Mouse (Mus musculus): ENCODE results near the gene Pm20d2.

DNA sequence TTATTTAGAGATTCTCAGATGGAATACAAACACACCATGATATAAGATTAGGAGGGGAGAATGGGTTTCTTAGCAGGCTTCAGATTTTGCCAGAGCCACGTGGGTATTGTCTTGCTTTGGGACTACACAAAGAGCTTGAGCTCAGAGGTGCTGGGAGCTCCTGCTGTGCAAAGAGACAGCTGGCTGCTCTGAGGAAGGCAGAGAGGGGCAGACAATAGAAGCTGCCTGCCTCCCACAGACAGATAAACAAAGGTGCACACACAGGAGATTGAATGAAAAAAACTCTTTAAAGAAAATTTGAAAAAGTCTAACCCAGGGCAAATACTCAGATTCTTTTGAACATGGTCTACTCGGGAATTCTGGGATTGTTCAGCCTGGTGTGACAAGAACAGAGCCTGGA, 8.6 kb upstream of the Pm20d2 start:
- no peak for TF ChIP-seq POLR2A (IDR thresholded peaks at IDR 0.05; ENCODE audit: extremely low read depth, insufficient read depth, low read length)
- no peak for TF ChIP-seq CTCF (IDR thresholded peaks at IDR 0.05; ENCODE audit: extremely low read depth, insufficient read depth, low read length)

Measured in cortical plate, adult 2 months (tissue).